Mouse (Mus musculus): ENCODE data around the gene Lims1. TPM values are rescaled to one million over a fixed set of nuclear protein-coding genes. Genes with fewer than 3 reads are reported as not detected.

Gene Lims1
- polyA plus RNA-seq, 1 experiment from 2014 or later: 111 TPM

DNA sequence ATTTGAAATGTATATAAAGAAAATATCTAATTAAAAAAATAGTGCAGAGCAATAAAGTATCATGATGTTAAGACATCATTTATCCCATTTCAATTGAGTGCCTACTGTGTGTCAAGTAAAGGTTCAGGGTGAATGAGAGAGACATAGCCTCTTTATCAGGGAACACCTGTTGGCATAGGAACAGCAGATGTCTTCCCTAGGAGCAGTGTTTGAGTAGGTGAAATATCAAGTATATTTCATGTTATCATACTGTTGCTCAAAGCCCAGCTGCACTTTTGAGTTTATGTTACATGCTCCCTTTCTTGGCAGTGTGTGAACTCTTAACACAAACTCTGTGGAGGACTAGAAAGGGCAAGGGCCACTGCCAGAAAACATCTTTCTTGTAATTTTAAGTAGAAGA is 50.6 kb downstream of the Lims1 start:
- Histone ChIP-seq H3K4me3 (no peak overlapping the region), H3K36me3 (no peaks in the 10 kb centered on the region), H3K9me3 (replicated peaks) (no peaks in the 10 kb centered on the region), H3K27me3 (ENCODE audit: low read depth, poor library complexity, severe bottlenecking) (no peaks in the 10 kb centered on the region), H3K27ac (replicated peaks) (no peak overlapping the region), H3K4me1 (peaks cover 30% of the 10 kb centered on the region)
- DNase-seq (ENCODE audit: low spot score): no peak

DNA sequence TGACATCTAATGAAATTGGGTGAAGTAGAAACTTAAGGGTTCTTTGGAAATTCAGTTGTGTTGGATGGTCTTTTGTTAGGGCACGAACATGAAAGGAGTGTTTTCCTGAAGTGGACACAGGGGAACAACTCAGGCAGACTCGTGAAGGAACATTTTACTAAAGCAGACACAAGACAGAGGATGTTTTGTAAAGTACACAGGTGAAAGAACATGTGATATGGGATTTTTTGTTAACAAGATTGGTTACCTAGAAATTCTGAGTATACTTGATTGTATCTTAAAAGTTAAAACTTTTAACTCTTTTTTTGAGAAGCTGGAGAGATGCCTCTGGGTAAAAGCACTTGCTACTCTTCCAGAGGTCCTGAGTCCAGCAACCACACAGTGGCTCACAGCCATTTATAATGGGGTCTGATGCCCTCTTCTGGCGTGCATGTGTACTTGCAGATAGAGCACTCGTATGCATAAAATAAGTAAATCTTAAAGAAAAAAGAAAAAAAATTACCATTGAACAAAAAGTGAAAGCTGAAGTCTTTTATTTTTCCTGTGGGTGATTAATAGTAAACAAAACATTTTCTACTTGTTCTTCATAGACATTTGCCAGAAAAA is 54.4 kb downstream of the Lims1 start:
- WGBS: 45% methylated on average over 4 of the region's 4 CpGs
- peak; percentile 51 for DNase-seq (ENCODE audit: low spot score)
- H3K9me3 ChIP-seq (replicated peaks): no peaks in the 10 kb centered on the region
- H3K4me3 ChIP-seq: no peak overlapping the region
- H3K4me1 ChIP-seq: peaks cover 6% of the 10 kb centered on the region
- H3K36me3 ChIP-seq: no peaks in the 10 kb centered on the region
- H3K27ac ChIP-seq (replicated peaks): no peak overlapping the region
- H3K27me3 ChIP-seq (ENCODE audit: low read depth, poor library complexity, severe bottlenecking): no peaks in the 10 kb centered on the region

DNA sequence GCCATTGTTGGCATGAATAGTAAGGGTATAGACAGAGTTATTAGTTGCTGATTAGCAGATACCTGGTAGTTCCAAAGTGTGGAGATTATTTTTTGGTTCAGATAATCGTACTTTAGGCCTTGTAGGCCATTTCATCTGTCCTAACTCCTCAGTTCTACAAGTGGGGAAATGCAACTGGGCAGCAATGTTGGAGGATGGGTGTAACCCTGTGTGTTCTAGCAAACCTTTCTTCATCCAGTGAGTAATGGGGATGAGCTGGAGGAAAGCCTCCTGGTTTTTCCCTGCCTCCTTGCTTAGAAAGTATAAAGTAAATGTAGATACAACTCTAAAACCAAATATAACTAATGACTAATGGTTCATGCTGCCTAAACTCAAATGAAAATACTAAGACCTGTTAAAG is 55.1 kb downstream of the Lims1 start:
- no peak overlapping the region for H3K27ac ChIP-seq (replicated peaks)
- whole genome bisulfite sequencing: 70% methylated on average over 1 of the region's 1 CpGs
- no peaks in the 10 kb centered on the region for H3K36me3 ChIP-seq
- peaks cover 13% of the 10 kb centered on the region for H3K4me1 ChIP-seq
- no peaks in the 10 kb centered on the region for H3K9me3 ChIP-seq (replicated peaks)
- no peak overlapping the region for H3K4me3 ChIP-seq
- no peaks in the 10 kb centered on the region for H3K27me3 ChIP-seq (ENCODE audit: low read depth, poor library complexity, severe bottlenecking)
- DNase-seq (ENCODE audit: low spot score): no peak

DNA sequence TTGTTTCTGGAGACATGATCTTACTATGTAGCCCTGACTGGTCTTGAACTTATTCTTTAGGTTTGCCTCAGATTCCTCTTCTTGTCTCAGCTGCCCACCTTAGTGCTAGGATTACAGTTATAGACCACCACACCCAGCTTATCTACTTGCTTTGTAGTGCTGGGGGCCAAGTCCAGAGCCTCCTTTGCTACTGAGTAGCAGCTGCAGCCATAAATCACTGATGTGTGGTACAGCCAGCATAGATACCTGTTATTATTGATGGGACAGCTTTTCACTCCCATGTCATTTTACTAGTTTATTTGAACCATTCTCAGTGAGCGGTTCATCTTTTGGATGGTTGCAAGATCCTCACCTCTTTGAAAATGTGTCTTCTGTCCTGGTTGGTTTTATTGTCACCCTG is 56.4 kb downstream of the Lims1 start:
- Histone ChIP-seq H3K4me3 (no peak overlapping the region), H3K36me3 (no peaks in the 10 kb centered on the region), H3K4me1 (peaks cover 15% of the 10 kb centered on the region), H3K27ac (replicated peaks) (no peak overlapping the region), H3K27me3 (ENCODE audit: low read depth, poor library complexity, severe bottlenecking) (no peaks in the 10 kb centered on the region), H3K9me3 (replicated peaks) (no peaks in the 10 kb centered on the region)
- WGBS: 100% methylated on average over 1 of the region's 1 CpGs
- no peak for DNase-seq (ENCODE audit: low spot score)

DNA sequence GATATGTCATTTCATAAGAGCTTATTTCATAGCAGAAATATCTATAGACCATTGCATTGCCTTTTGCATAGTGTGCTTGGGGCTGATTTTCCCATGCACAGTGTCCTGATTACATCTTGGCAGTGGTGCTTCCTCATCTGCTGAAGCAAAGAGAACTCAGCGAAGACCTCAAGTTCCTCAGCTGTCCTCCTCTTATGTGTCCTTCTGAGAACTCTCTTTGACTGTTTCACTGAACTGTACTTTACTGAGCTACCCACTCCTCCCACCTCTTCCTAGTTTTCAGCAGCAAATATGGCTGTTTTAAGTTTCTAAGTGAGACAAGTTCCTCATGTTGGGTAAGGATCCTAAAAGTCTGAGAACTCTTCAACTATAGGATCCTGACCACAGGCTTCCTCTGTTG is 58.6 kb downstream of the Lims1 start:
- Histone ChIP-seq H3K27me3 (ENCODE audit: low read depth, poor library complexity, severe bottlenecking) (no peaks in the 10 kb centered on the region), H3K4me1 (peaks cover 15% of the 10 kb centered on the region), H3K27ac (replicated peaks) (0 out of 2 replicates have a peak overlapping the region, but pooled peaks have one; percentile 64), H3K9me3 (replicated peaks) (no peaks in the 10 kb centered on the region), H3K4me3 (no peak overlapping the region), H3K36me3 (no peaks in the 10 kb centered on the region)
- 98% methylated on average over 1 of the region's 1 CpGs for WGBS
- DNase-seq (ENCODE audit: low spot score): no peak

DNA sequence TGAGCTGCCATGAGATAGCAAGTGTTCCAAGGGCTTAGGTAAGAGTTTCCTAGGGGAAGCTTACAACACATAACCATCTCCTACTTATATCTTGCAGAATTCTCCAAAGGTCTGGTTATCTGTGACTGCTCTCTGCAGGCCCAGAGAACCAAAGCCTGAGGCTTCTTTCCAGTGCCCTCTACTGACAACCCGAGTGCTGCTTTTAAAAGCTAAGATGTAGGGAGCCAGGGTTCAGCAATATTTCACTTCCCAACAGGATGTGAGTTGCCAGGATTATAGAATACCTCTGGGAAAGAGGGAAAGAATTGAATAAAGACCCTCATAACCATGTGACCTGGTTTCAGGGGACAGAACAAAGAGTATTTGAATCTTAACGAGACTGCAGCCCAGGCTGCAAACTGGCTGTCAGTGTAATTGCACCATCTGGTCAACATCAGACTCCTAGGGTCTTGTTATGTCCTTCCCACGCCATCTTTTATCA is 59.4 kb downstream of the Lims1 start:
- Histone ChIP-seq H3K4me3 (no peak overlapping the region), H3K27ac (replicated peaks) (peak overlapping the region; percentile 64), H3K27me3 (ENCODE audit: low read depth, poor library complexity, severe bottlenecking) (no peaks in the 10 kb centered on the region), H3K4me1 (peaks cover 15% of the 10 kb centered on the region), H3K36me3 (no peaks in the 10 kb centered on the region), H3K9me3 (replicated peaks) (no peaks in the 10 kb centered on the region)
- 55% methylated on average over 3 of the region's 3 CpGs for WGBS
- no peak for DNase-seq (ENCODE audit: low spot score)

DNA sequence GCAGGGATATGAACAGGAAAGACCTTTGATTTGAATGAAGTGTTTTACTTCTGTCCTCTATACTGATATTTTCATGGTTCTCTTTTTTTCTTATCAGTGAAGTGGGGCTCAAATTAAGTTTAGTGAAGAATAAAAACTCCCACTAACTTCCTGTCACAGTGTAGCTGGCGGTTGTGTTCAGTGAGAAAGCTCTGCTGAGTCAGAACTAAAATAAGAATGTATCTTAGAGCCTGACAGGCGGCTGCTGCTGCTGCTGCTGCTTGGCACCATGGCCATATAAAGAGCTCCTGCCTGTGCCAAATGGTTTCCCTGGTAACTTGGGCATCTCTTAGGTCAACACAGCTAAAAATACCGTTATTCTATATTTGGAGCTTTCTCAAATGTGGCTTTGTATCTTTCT is 60.0 kb downstream of the Lims1 start:
- no peak for DNase-seq (ENCODE audit: low spot score)
- H3K36me3 ChIP-seq: no peaks in the 10 kb centered on the region
- H3K4me1 ChIP-seq: peaks cover 15% of the 10 kb centered on the region
- WGBS: 79% methylated on average over 3 of the region's 3 CpGs
- peak overlapping the region; percentile 64 for H3K27ac ChIP-seq (replicated peaks)
- no peaks in the 10 kb centered on the region for H3K9me3 ChIP-seq (replicated peaks)
- no peaks in the 10 kb centered on the region for H3K27me3 ChIP-seq (ENCODE audit: low read depth, poor library complexity, severe bottlenecking)
- H3K4me3 ChIP-seq: no peak overlapping the region

DNA sequence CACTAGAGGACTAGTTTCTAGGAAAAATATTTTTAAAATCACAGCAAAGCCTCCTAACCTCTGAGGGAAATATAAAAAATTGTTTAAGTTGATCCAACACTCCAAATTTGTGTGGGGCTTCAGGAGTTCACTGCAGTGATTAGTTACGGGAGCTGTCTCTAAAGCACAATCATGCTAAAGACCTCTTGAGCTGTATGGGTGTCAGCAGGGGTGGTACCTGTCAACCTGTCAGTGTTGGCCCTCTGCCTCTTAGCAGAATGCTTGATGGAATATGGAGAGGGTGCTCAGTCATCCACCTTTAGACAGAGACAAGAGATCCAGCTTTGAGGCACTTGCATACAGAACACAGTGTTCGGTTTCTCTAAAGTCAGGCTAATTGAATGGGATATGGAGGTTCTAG is 60.5 kb downstream of the Lims1 start:
- 92% methylated on average over 2 of the region's 2 CpGs for WGBS
- Histone ChIP-seq H3K9me3 (replicated peaks) (no peaks in the 10 kb centered on the region), H3K4me1 (peaks cover 15% of the 10 kb centered on the region), H3K27me3 (ENCODE audit: low read depth, poor library complexity, severe bottlenecking) (no peaks in the 10 kb centered on the region), H3K27ac (replicated peaks) (no peak overlapping the region; the same call in 1 of the 2 replicates), H3K36me3 (no peaks in the 10 kb centered on the region), H3K4me3 (no peak overlapping the region)
- DNase-seq (ENCODE audit: low spot score): no peak

DNA sequence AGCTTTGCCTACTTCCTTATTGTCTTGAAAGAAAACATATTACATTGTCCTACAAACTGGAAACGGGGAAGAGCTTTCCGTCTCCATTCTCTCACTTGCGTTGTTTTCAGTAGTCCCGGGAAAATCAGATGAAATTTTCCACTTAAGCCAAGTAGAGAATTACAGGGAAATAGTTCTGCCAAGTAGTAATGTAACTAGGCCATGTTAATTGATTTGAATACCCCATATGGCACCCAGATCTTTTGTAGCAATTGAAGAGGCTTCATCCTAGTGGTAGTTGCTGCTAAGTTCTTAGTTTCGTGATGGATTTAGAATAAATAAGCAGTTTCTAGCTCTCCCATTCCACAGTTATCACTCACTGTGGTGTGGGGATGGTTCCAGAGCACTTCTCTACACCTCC is 62.4 kb downstream of the Lims1 start:
- no peaks in the 10 kb centered on the region for H3K36me3 ChIP-seq
- no peaks in the 10 kb centered on the region for H3K27me3 ChIP-seq (ENCODE audit: low read depth, poor library complexity, severe bottlenecking)
- H3K27ac ChIP-seq (replicated peaks): no peak overlapping the region
- no peak for DNase-seq (ENCODE audit: low spot score)
- WGBS: 93% methylated on average over 5 of the region's 5 CpGs
- H3K4me3 ChIP-seq: no peak overlapping the region
- no peaks in the 10 kb centered on the region for H3K9me3 ChIP-seq (replicated peaks)
- peaks cover 15% of the 10 kb centered on the region for H3K4me1 ChIP-seq

DNA sequence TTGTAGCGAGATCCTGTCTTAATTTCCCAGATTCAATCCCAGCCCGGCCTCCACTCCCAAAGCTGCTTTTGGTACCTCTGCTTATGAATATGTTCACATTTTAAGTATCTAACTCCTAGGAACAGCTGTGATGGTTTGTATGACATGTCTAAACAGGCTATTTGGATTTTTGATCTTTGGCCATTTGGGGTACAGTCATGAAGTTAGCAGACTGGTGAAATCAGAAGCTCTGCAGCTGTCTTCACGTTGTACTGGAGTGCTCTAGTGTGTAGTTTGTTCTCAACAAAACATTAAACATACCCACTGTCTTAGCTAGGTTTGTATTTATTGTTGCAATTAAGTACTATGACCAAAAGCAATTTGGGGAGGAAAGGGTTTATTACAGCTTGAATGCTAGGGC is 63.7 kb downstream of the Lims1 start:
- Histone ChIP-seq H3K9me3 (replicated peaks) (no peaks in the 10 kb centered on the region), H3K27ac (replicated peaks) (no peak overlapping the region), H3K4me1 (peaks cover 15% of the 10 kb centered on the region), H3K4me3 (no peak overlapping the region), H3K36me3 (no peaks in the 10 kb centered on the region), H3K27me3 (ENCODE audit: low read depth, poor library complexity, severe bottlenecking) (no peaks in the 10 kb centered on the region)
- WGBS: 94% methylated on average over 3 of the region's 3 CpGs
- DNase-seq (ENCODE audit: low spot score): no peak

DNA sequence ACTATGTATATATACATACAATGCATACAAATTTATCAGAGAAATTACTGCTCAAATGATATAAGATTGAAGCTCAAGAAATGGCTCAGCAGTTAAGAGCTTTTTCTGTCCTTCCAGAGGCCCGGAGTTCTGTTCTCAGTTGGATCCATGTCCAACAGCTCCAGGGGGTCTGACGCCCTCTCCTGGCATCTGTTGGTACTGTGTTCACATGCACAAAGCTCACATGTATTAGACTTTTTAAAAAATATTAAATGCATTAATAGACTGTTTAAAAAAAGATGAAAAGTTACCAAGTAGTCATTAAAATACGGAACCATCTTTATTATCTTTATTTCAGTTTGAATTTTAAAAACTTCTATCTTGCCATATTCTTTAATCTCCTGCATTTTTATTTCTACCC is 65.4 kb downstream of the Lims1 start:
- no peaks in the 10 kb centered on the region for H3K9me3 ChIP-seq (replicated peaks)
- H3K27me3 ChIP-seq (ENCODE audit: low read depth, poor library complexity, severe bottlenecking): no peaks in the 10 kb centered on the region
- no peak overlapping the region for H3K4me3 ChIP-seq
- H3K4me1 ChIP-seq: no peaks in the 10 kb centered on the region; the same call in 1 of the 2 replicates
- 86% methylated on average over 3 of the region's 3 CpGs for WGBS
- no peak for DNase-seq (ENCODE audit: low spot score)
- H3K36me3 ChIP-seq: no peaks in the 10 kb centered on the region
- no peak overlapping the region for H3K27ac ChIP-seq (replicated peaks)

DNA sequence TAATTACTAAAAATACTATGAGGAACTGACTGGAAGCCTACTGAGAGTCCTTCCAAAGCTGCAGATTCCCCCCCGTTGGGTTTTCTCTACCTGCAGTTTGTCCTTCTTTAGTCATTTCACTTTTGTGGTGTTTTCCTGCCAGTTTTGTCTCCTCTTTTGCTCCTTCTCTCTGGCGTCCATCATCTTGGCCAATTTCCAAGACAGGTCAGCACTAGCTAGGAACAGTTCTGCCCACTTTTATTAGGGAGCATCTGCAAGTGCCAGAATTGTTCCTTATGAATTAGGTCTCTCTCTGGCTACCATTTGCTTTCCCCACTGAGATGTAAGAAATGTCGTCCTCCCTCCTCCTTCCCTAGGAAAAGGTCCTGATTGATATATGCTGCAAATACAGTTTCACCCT is 65.9 kb downstream of the Lims1 start:
- 83% methylated on average over 3 of the region's 3 CpGs for WGBS
- Histone ChIP-seq H3K9me3 (replicated peaks) (no peaks in the 10 kb centered on the region), H3K4me3 (no peak overlapping the region), H3K36me3 (no peaks in the 10 kb centered on the region), H3K4me1 (no peaks in the 10 kb centered on the region), H3K27me3 (ENCODE audit: low read depth, poor library complexity, severe bottlenecking) (no peaks in the 10 kb centered on the region), H3K27ac (replicated peaks) (no peak overlapping the region)
- no peak for DNase-seq (ENCODE audit: low spot score)

DNA sequence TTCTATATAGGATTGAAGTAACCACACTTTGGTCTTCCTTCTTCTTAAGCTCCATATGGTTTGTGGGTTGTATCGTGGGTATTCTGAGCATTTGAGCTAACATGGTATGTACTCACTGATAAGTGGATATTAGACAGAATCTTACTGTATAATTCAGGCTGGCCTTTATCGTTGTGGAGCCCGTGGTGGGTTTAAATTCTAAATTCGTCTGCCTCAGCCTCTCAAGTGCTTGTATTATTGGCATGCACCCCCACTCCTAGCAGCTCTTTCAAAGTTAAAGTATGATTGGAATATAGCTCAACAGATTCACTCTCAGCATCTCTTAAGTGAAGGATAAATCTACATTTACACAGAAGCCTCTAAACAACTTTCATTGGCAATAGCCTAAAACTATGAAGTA is 69.2 kb downstream of the Lims1 start:
- Histone ChIP-seq H3K9me3 (replicated peaks) (no peaks in the 10 kb centered on the region), H3K27ac (replicated peaks) (no peak overlapping the region), H3K27me3 (ENCODE audit: low read depth, poor library complexity, severe bottlenecking) (no peaks in the 10 kb centered on the region), H3K4me3 (no peak overlapping the region), H3K4me1 (no peaks in the 10 kb centered on the region), H3K36me3 (no peaks in the 10 kb centered on the region)
- 90% methylated on average over 4 of the region's 4 CpGs for WGBS
- DNase-seq (ENCODE audit: low spot score): no peak

Measured in midbrain, embryonic 10.5 days (tissue).